Mouse (Mus musculus) forebrain, embryonic 11.5 days (tissue): ENCODE measurements at regions not wholly inside any gene's neighbourhood (a gene's known extent, or its start where the extent isn't known, plus 50 kb on each side); places are given as distances from the start of the nearest gene placed in this dataset.
A peak's percentile ranks its signal among the peaks of the same experiment; 100 is the strongest.

Source experiments
- ATAC-seq: fragments of 200-750 bp; cut with Nextera tagmentation; replicated peaks from 2 replicates; pipeline ENCODE4 v1.8.0; 2017; ENCODE audit warnings: moderate TSS enrichment; ENCODE audit not compliant: low FRiP score
- DNase-seq: peaks from one replicate; pipeline ENCODE4 v3.0.0-alpha.2; 2017; ENCODE audit warnings: low spot score
- H3K27ac ChIP-seq: fragments of 300-500 bp; sonication (generic); 2 replicates; pipeline ENCODE4 v1.5.1; 2014; ENCODE audit warnings: low read depth, low read length
- H3K27me3 ChIP-seq: fragments of 300-500 bp; sonication (generic); 2 replicates; pipeline ENCODE4 v1.6.1; 2014; ENCODE audit warnings: mild to moderate bottlenecking, low read length, mixed read lengths; ENCODE audit not compliant: control insufficient read depth, insufficient read depth
- H3K36me3 ChIP-seq: fragments of 300-500 bp; sonication (generic); 2 replicates; pipeline ENCODE4 v1.6.1; 2014; ENCODE audit warnings: mild to moderate bottlenecking, low read length, moderate library complexity, mixed read lengths; ENCODE audit not compliant: control insufficient read depth, insufficient read depth
- H3K4me1 ChIP-seq: fragments of 300-500 bp; sonication (generic); replicated peaks from 2 replicates; pipeline ENCODE4 v1.6.1; 2014; ENCODE audit warnings: low read length, mixed read lengths; ENCODE audit not compliant: control insufficient read depth, insufficient read depth
- H3K4me2 ChIP-seq: fragments of 300-500 bp; sonication (generic); 2 replicates; pipeline ENCODE4 v1.6.1; 2014; ENCODE audit warnings: low read depth, mild to moderate bottlenecking, low read length, moderate library complexity, mixed read lengths; ENCODE audit not compliant: severe bottlenecking
- H3K4me3 ChIP-seq: fragments of 300-500 bp; sonication (generic); 2 replicates; pipeline ENCODE4 v1.5.1; 2014; ENCODE audit warnings: low read depth, low read length
- H3K9ac ChIP-seq: fragments of 300-500 bp; sonication (generic); 2 replicates; pipeline ENCODE4 v1.6.1; 2014; ENCODE audit warnings: low read length
- H3K9me3 ChIP-seq: fragments of 300-500 bp; sonication (generic); 2 replicates; pipeline ENCODE4 v1.6.1; 2016; ENCODE audit warnings: low read length, mixed read lengths; ENCODE audit not compliant: control insufficient read depth
- WGBS: fragments of 180-500 bp; shearing (Covaris S2); extraction: QIAGEN DNeasy Blood & Tissue Kit; methylation state at CpG from one replicate; pipeline ENCODE4 v1.1.7; 2014; 5-methylcytosine and 5-hydroxymethylcytosine counted together

DNA sequence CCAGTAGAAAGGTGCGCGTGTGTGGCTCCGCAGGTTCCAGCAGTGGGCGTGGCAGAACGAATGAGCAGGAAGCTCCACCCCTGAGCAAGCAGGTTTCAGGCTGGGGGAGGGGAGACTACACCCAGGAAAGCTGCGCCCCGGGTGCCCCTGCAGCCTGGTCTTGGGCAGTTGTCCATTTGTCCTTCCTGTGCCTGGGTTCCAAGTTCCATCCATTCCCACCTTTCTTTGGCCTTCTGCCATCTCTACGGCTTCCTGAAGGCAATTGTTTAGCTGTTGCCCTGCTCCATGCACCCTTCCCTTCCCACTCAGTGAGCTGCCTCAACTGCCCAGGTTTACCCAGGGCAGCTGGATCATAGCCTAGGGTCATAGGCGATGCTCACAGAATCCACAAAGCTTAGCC is 70.9 kb upstream of the Mrps22 start:
- H3K4me3 ChIP-seq = no peak overlapping the region
- H3K27ac ChIP-seq = no peak overlapping the region
- no peak overlapping the region for H3K9ac ChIP-seq
- no peaks in the 10 kb centered on the region for H3K27me3 ChIP-seq
- H3K9me3 ChIP-seq = no peaks in the 10 kb centered on the region
- DNase-seq (no peak), ATAC-seq (no peak)
- WGBS = 49% methylated on average over 9 of the region's 9 CpGs
- no peaks in the 10 kb centered on the region for H3K36me3 ChIP-seq
- no peak overlapping the region for H3K4me2 ChIP-seq
- no peaks in the 10 kb centered on the region for H3K4me1 ChIP-seq

DNA sequence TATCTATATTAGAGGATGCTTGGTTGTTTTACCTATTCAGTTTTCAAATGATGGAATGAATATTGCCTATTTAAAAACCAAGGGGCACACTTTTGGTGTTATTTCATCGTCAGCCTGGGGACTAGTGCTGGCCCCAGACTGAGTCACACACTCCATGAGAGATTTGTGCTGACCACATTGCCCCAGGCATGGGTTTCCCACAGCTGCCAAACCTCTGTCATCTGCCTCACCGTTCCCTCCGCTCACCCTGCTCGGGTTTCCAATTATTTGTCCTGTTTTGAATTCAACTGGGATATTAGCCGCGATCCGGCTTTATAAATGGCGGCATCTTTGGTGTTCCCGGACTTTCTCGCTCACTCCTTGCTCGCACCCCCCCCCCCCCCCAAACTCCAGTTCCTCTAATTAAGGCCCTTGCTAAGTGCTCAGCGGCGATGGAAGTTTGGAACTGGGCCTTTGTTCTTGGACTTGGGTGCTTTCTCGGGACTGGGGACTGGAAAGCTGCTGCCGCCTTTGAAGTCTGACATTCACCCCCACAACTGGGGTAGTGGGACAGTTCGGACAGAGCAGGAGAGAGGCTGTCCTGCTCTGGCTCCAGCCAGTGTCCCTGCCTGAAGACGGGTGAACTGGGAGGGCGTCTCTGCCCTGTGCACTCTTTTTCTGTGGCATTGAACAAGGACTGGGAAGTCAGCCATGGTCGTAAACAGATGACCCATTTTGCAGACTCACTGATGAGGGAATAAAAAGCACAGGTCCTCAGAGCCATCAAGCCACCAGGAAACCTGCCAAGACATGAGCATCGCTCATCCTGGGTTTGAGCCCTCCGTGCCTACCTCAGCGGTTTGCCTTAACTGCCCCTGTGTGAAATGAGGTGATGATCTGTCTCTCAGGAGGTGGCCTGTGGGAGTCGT is 67.2 kb upstream of the Mrps22 start:
- H3K4me2 ChIP-seq = no peak overlapping the region
- no peak overlapping the region for H3K27ac ChIP-seq
- H3K4me3 ChIP-seq = no peak overlapping the region
- no peaks in the 10 kb centered on the region for H3K36me3 ChIP-seq
- ATAC-seq = peak; percentile 66
- 62% methylated on average over 23 of the region's 23 CpGs for WGBS
- H3K9ac ChIP-seq = no peak overlapping the region
- H3K4me1 ChIP-seq = no peaks in the 10 kb centered on the region
- H3K27me3 ChIP-seq = no peaks in the 10 kb centered on the region
- DNase-seq = peak; percentile 58
- no peaks in the 10 kb centered on the region for H3K9me3 ChIP-seq

DNA sequence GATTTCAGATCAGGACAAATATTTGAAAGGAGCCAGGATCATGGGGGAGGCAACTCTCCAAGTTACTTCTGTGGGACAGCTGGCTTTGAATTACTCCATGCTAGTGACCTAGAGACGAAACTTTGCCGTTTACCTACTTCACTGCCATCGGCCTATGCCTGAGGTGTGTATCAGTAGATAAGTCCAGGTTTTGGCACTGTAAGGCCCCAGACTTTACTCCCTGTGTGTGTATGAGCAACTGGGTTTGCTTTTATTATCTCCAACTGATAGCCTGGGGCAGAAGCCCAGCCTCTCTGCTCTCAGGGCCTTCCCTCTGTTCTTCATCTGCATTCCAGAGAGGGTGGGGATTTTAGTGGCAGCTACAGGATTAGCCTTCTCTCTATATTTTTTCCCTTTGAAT is 65.6 kb upstream of the Mrps22 start:
- H3K9ac ChIP-seq = no peak overlapping the region
- H3K4me2 ChIP-seq = no peak overlapping the region
- no peaks in the 10 kb centered on the region for H3K36me3 ChIP-seq
- WGBS = 97% methylated on average over 3 of the region's 3 CpGs
- H3K27me3 ChIP-seq = no peaks in the 10 kb centered on the region
- H3K4me1 ChIP-seq = no peaks in the 10 kb centered on the region
- no peaks in the 10 kb centered on the region for H3K9me3 ChIP-seq
- H3K4me3 ChIP-seq = no peak overlapping the region
- ATAC-seq = no peak
- no peak for DNase-seq
- no peak overlapping the region for H3K27ac ChIP-seq

DNA sequence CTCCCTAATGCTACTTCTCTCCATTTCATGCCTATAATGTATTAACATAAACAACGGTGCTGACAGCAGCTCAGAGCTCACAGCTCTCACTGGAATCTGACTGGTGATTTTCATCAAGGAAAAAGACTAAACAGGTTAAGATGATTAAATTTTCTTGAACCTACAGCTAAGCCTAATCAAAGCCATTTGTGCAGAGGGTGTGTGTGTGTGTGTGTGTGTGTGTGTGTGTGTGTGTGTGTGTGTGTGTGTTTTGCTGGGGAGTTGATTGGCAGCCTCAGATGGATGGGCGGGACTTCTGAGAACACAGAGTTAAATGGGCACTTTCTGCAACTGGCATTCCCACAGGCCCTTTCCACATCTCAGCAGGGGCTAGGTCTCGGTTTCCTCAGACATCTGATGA is 61.6 kb upstream of the Mrps22 start:
- H3K9me3 ChIP-seq = no peaks in the 10 kb centered on the region
- H3K4me2 ChIP-seq = no peak overlapping the region
- no peak overlapping the region for H3K27ac ChIP-seq
- no peaks in the 10 kb centered on the region for H3K36me3 ChIP-seq
- no peak for DNase-seq
- ATAC-seq = no peak
- H3K9ac ChIP-seq = no peak overlapping the region
- no peaks in the 10 kb centered on the region for H3K4me1 ChIP-seq
- H3K27me3 ChIP-seq = no peaks in the 10 kb centered on the region
- WGBS = 71% methylated on average over 3 of the region's 3 CpGs
- H3K4me3 ChIP-seq = no peak overlapping the region

DNA sequence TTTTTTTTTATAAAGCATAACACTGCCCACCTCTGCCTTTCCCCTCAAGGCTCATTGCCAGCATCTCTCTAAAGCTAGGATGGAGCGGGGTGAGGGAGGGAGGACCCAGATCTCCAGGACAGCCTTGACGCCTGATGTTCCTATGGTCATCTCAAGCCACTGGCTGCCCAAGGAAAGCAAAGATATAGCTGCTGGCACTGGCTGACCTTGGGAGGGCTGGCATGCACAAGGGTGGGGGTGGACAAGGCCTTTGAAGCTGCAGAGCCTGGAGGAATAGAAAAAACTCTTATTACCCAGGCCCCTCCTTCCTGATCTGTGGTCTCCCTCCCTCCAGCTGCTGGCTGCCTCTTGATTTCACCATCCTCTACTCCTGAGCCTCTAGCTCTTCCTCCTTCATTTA is 50.2 kb upstream of the Mrps22 start:
- no peak overlapping the region for H3K4me2 ChIP-seq
- H3K36me3 ChIP-seq = no peaks in the 10 kb centered on the region
- no peak overlapping the region for H3K4me3 ChIP-seq
- no peak overlapping the region for H3K9ac ChIP-seq
- no peaks in the 10 kb centered on the region for H3K9me3 ChIP-seq
- ATAC-seq (no peak), DNase-seq (no peak)
- 74% methylated on average over 2 of the region's 2 CpGs for WGBS
- H3K4me1 ChIP-seq = no peaks in the 10 kb centered on the region
- H3K27ac ChIP-seq = no peak overlapping the region
- no peaks in the 10 kb centered on the region for H3K27me3 ChIP-seq
